Mouse (Mus musculus): Measurements from ENCODE around the gene Tmc7. TPM values are rescaled to one million over a fixed set of nuclear protein-coding genes. Genes with fewer than 3 reads are reported as not detected.

The Tmc7 gene
- polyA plus RNA-seq, 1 experiment from 2014 or later: 8.5 TPM

DNA sequence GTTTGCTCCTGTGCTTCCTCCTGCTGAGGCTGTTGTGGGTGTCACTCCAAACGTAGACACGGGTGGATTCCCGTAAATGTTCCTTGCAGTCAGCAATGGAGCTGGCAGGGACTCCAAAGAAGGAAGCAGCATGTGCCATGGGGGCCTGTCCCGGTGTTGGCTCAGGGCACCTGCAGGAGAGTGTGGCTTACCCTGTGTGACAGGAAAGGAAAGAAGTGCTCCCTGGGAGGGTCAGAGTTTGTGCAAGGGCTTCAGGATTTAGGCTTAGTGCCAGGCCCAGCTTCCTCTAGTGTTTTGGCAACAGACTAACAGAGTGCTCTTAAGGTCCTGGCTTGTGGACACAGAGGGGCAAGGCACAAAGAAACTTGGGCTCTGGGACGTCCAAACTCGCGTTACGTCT is 20.3 kb upstream of the Tmc7 start:
- no peak overlapping the region for H3K4me3 ChIP-seq
- H3K27me3 ChIP-seq: no peaks in the 10 kb centered on the region
- no peaks in the 10 kb centered on the region for H3K9me3 ChIP-seq (replicated peaks)
- H3K9ac ChIP-seq: no peak overlapping the region
- no peaks in the 10 kb centered on the region for H3K36me3 ChIP-seq
- 85% methylated on average over 8 of the region's 8 CpGs for WGBS
- no peak overlapping the region for H3K27ac ChIP-seq
- H3K4me2 ChIP-seq (replicated peaks): no peak overlapping the region
- H3K4me1 ChIP-seq: no peaks in the 10 kb centered on the region
- ATAC-seq (ENCODE audit: low FRiP score): no peak

DNA sequence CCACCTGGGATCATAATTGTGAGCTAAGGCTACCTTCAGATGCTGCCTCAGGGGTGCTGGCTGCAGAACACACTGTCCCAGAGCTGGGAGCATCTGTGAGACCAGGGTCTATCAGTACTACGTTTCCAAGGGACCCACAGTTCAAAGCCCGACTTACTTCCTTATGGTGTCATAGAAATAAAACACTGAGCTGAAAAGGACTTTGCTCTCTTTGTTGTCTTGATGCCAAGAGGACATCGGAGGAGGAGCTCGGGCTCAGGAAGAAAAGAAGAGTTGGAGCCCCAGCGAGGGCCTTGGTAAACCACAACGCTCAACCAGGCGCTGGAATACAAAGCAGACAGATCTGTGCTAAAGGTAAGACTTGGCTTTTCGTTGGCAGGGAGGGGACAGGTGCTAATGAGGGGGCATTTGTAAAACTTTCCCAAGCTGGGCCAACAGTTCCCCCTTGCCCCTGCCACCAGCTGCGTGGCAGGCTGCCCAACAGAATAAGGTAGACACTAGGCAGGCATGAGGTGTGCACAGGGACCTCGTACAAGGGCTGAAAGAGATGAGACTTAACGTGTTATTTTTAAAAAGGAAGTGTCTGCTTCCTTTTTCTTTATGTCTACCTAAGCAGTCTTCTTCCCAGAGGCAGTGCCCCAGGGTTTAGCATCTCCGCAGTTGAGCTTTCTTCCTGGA is 15.6 kb upstream of the Tmc7 start:
- no peaks in the 10 kb centered on the region for H3K9me3 ChIP-seq (replicated peaks)
- peaks cover 15% of the 10 kb centered on the region for H3K4me1 ChIP-seq
- 74% methylated on average over 12 of the region's 12 CpGs for WGBS
- H3K4me3 ChIP-seq: no peak overlapping the region
- H3K27ac ChIP-seq: no peak overlapping the region
- H3K36me3 ChIP-seq: no peaks in the 10 kb centered on the region
- no peak overlapping the region for H3K4me2 ChIP-seq (replicated peaks)
- no peak for ATAC-seq (ENCODE audit: low FRiP score)
- H3K9ac ChIP-seq: no peak overlapping the region
- peaks cover 29% of the 10 kb centered on the region for H3K27me3 ChIP-seq

DNA sequence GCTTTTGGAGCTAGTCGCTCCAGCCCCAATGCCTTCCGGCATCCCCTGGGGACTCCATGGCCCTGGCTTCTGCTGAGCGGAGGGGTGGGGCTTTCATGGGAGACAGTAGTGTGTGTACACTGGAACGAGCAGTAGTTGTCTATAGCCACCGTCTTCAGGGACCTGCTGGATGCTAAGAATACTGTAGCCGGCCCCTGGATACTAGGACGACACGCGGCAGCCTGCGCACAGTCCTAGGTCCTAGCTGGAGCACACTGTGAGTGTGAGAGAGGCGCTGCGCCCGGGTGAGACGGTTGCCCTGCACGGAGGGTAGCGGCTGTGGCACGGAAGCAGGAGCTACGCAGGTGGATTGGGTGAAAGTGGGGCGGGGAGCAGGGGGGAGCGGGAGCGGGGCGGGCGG is 12.7 kb upstream of the Tmc7 start, which contains the start of gene Tmc5:
Tmc5 (plus strand) TSS at position 97 of the 400 bp plus-strand sequence.
- Histone ChIP-seq H3K36me3 (no peaks in the 10 kb centered on the region), H3K9me3 (replicated peaks) (no peaks in the 10 kb centered on the region), H3K4me1 (peaks cover 44% of the 10 kb centered on the region), H3K4me2 (replicated peaks) (peak within 1 kb of the TSS; percentile 62), H3K4me3 (peak within 1 kb of the TSS; percentile 25), H3K9ac (peak within 1 kb of the TSS; percentile 46; the same call in 1 of the 2 replicates), H3K27ac (no peak within 1 kb of the TSS), H3K27me3 (peaks cover 29% of the 10 kb centered on the region)
- WGBS: 3% methylated on average over 23 of the region's 23 CpGs
- ATAC-seq (ENCODE audit: low FRiP score): no peak

DNA sequence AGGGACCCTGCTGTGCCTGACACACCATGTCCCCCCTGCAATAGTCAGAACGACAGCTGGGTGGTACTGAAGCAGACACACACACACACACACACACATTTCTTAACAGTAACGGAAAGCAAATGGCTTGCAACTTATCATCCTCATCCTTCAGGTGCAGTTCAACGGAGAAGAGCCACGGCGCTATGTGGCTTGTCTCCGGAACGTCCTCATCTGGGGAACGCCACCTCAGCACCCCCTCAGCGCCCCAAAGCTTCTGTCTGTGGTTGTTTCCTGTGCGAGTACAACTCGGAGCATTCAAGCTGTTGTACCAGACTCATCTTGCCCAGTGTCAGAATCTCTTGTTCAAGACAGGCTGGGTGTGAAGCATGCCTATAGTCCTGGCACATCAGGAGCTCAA is 11.7 kb upstream of the Tmc7 start:
- Histone ChIP-seq H3K36me3 (no peaks in the 10 kb centered on the region), H3K9me3 (replicated peaks) (no peaks in the 10 kb centered on the region), H3K27ac (no peak overlapping the region), H3K27me3 (peaks cover 29% of the 10 kb centered on the region), H3K4me3 (no peak overlapping the region), H3K4me2 (replicated peaks) (no peak overlapping the region), H3K9ac (no peak overlapping the region), H3K4me1 (peaks cover 48% of the 10 kb centered on the region)
- WGBS: 82% methylated on average over 11 of the region's 11 CpGs
- no peak for ATAC-seq (ENCODE audit: low FRiP score)

DNA sequence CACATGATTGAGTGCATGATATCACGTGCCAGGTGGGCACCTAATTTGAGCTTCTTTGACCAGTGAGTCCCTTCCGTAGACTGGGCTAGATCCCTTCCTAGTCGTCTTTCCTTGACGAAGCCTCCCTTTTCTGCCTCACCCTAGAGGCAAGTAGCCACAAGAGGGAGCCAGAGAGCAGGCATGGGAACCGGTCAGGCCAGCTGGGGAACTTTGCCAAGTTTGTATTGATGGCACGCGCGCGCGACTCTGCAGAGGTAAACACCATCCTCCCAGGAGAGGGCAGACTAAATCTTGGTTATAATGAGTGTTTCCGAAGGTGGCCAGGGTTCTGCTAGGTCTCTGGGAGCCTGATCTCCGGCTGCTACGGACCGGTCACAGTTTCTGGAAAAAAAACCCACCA is 10.7 kb upstream of the Tmc7 start:
- 2% methylated on average over 14 of the region's 14 CpGs for WGBS
- 0 out of 2 replicates have a peak, but pooled peaks have one; percentile 1 for ATAC-seq (ENCODE audit: low FRiP score)
- H3K9ac ChIP-seq: no peak overlapping the region
- H3K36me3 ChIP-seq: no peaks in the 10 kb centered on the region
- H3K4me3 ChIP-seq: no peak overlapping the region
- peak overlapping the region; percentile 85; the same call in 1 of the 2 replicates for H3K27ac ChIP-seq
- H3K9me3 ChIP-seq (replicated peaks): no peaks in the 10 kb centered on the region
- H3K4me1 ChIP-seq: peaks cover 48% of the 10 kb centered on the region
- H3K4me2 ChIP-seq (replicated peaks): peak overlapping the region; percentile 38
- H3K27me3 ChIP-seq: peaks cover 29% of the 10 kb centered on the region

DNA sequence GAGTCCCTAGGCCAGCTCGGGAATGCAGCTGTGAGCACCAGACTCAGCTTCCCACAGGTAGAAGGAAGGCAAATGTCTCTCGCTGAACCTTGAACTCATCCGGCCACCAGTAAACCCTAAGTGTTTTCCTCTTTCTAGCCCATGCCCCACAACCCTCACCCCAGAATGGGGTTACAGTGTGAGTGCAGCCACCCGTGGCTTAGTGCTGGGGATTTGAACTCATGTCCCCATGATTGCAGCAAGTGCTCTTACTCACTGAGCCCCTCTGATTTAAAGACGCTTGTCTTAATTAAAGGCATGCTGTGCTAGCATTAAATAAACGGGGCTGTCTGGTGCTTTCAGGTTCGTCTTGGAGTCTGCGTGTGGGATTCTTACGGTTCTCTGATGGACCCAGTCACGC is 10.1 kb upstream of the Tmc7 start:
- 32% methylated on average over 10 of the region's 10 CpGs for WGBS
- Histone ChIP-seq H3K4me2 (replicated peaks) (peak overlapping the region; percentile 38), H3K4me3 (no peak overlapping the region)

DNA sequence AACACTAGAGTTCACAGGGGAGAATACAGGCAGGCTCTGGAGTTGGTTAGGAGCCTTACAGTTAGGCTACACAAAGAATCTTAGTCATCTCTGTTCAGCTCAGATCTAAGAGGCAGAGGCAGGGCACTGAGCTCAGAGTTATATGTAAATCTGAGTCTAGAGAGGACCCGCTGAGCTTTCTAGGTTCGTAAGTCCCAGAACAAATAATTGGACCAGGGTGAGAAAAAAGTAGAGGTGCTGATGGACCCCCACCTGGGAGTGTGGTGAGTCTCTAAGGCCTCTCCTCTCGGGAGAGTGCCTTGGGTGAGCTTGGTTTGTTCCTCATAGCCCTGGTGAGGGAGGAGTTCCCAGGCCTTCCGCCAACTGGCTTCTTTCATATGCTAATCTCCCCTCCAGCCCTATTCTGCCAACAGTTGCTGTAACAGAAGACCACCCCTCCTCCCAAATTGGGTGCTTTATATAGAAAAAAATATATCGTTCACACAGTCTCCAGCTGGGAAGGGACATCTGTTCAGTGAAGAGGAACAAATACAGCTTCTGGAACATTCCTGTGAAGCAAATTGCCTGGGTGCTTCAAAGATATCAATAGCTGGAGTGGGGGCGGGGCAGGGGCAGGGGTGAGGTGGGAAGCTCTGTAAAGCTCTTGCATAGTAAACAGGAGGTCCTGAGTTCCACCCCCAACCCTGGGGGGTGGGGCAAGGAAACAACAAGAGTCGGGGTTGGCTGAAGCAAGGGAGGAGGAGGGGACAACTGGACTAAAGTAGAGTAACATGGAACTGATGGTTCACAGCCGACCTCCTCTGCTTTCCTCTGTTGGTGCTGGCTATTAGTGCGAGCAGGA is 9.3 kb upstream of the Tmc7 start:
- 5% methylated on average over 9 of the region's 9 CpGs for WGBS
- Histone ChIP-seq H3K9ac (no peak overlapping the region), H3K4me2 (replicated peaks) (peak overlapping the region; percentile 38), H3K9me3 (replicated peaks) (no peaks in the 10 kb centered on the region), H3K27me3 (peaks cover 25% of the 10 kb centered on the region), H3K36me3 (no peaks in the 10 kb centered on the region), H3K4me3 (no peak overlapping the region), H3K27ac (peak overlapping the region; percentile 85), H3K4me1 (peaks cover 48% of the 10 kb centered on the region)
- peak; percentile 89 for ATAC-seq (ENCODE audit: low FRiP score)

More for the DNA sequence above, 10.1 kb upstream of the Tmc7 start:
- peak; percentile 10 for ATAC-seq (ENCODE audit: low FRiP score)
- H3K27me3 ChIP-seq: peaks cover 29% of the 10 kb centered on the region
- H3K36me3 ChIP-seq: no peaks in the 10 kb centered on the region
- peaks cover 48% of the 10 kb centered on the region for H3K4me1 ChIP-seq
- peak overlapping the region; percentile 85 for H3K27ac ChIP-seq
- H3K9me3 ChIP-seq (replicated peaks): no peaks in the 10 kb centered on the region
- no peak overlapping the region for H3K9ac ChIP-seq

DNA sequence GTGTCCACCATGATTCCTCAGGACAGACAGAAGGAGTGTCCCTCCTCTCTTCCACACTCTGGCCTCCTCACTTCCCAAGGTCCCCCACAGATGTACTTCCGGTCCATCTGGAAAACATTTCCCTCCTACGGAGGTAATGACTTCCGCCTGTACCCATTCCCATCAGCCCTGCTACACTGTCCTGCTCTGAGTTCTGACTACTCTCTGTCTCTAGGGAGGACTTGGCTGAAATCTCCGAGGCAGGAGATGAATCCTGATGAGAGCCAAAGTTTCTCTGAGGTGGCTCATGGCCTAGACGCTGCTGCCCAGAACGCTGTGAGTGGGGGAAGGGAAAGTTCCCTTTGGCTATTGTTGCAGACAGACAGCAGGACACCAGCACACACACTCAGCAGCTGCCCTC is 7.6 kb upstream of the Tmc7 start:
- no peak overlapping the region for H3K9ac ChIP-seq
- WGBS: 33% methylated on average over 6 of the region's 6 CpGs

DNA sequence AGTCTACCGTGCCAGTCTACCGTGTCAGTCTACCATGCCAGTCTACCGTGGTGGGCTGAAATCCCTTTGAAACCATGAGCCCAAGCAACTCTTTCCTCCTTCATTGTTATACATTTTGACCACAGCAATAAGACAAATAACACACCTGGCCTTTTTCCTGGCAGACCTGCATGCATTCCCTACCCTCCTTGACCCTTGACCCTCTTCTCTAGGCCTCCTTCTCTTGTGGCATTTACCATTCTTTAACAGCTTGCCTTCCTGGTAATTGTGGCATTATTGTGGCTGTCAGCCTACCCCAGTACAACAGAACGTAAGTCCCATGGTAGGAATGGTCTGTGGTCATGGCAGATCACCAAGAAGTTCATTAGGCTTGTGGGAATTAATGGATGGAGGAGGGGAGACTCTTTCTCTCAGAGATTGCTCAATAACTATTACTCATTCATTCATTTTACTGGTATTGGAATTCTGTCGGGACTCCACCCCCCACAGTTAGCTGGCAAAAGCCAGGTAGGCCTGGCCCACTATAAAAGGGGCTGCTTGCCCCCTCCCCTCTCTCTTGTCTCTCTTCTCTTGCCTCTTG is 6.3 kb upstream of the Tmc7 start:
- 89% methylated on average over 5 of the region's 5 CpGs for WGBS
- no peak for ATAC-seq (ENCODE audit: low FRiP score)
- H3K4me3 ChIP-seq: no peak overlapping the region
- no peak overlapping the region for H3K4me2 ChIP-seq (replicated peaks)
- H3K36me3 ChIP-seq: no peaks in the 10 kb centered on the region
- H3K4me1 ChIP-seq: peaks cover 38% of the 10 kb centered on the region
- no peak overlapping the region for H3K27ac ChIP-seq
- no peak overlapping the region for H3K9ac ChIP-seq
- H3K27me3 ChIP-seq: no peaks in the 10 kb centered on the region
- no peaks in the 10 kb centered on the region for H3K9me3 ChIP-seq (replicated peaks)

More for the DNA sequence above, 7.6 kb upstream of the Tmc7 start:
- no peak for ATAC-seq (ENCODE audit: low FRiP score)
- Histone ChIP-seq H3K4me1 (peaks cover 42% of the 10 kb centered on the region), H3K9me3 (replicated peaks) (no peaks in the 10 kb centered on the region), H3K4me2 (replicated peaks) (no peak overlapping the region), H3K4me3 (no peak overlapping the region), H3K27ac (no peak overlapping the region), H3K36me3 (no peaks in the 10 kb centered on the region), H3K27me3 (peaks cover 11% of the 10 kb centered on the region)

DNA sequence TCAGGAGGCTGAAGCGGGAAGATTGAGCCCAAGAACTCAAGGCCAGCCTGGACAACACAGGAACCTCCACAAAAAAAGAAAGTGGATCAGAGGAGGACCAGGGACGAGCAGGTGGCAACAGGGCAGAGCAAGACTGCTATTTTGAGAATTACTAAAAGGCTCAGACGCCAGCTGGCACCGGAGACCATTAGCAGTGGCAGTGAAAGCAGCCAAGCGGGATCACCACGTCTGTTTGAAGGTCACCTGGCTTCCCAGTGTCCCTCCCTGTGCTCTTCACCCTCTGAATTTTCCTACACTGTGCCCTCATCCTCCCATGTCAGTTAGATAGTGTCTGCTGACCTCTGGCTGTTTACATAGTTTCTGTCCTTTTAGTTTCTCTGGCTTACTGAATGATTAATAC is 1.3 kb upstream of the Tmc7 start:
- Histone ChIP-seq H3K4me2 (replicated peaks) (no peak overlapping the region), H3K4me3 (no peak overlapping the region), H3K9me3 (replicated peaks) (peaks cover 5% of the 10 kb centered on the region; the same call in 1 of the 2 replicates), H3K4me1 (peaks cover 18% of the 10 kb centered on the region), H3K27ac (no peak overlapping the region), H3K36me3 (no peaks in the 10 kb centered on the region), H3K27me3 (no peaks in the 10 kb centered on the region), H3K9ac (no peak overlapping the region)
- no peak for ATAC-seq (ENCODE audit: low FRiP score)
- 71% methylated on average over 6 of the region's 6 CpGs for WGBS

DNA sequence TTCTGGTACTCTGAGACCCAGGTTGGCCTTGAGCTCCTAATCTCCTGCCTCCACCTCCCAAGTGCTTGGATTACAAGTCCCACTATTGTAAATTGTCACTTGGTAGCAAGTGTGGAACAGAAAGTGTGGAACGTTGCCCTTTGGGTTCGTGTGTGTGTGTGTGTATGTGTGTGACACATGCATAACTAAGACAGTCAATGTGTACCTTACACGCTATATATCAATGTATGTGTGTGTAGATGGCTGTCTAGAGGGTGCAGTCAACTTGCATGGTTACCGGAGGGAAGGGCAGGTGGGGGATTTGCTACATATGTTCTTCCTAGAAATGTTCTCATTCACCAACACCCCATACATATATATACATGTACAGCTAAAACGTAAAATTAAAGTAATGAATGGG is 390 bp upstream of the Tmc7 start:
- ATAC-seq (ENCODE audit: low FRiP score): peak; percentile 33; the same call in 1 of the 2 replicates
- Histone ChIP-seq H3K4me2 (replicated peaks) (peak overlapping the region; percentile 78), H3K4me3 (peak overlapping the region; percentile 67), H3K36me3 (peaks cover 7% of the 10 kb centered on the region; the same call in 1 of the 2 replicates), H3K9me3 (replicated peaks) (peaks cover 15% of the 10 kb centered on the region; the same call in 1 of the 2 replicates), H3K27ac (no peak overlapping the region), H3K9ac (peak overlapping the region; percentile 78; the same call in 1 of the 2 replicates), H3K27me3 (no peaks in the 10 kb centered on the region), H3K4me1 (peaks cover 18% of the 10 kb centered on the region)
- 75% methylated on average over 5 of the region's 5 CpGs for WGBS

DNA sequence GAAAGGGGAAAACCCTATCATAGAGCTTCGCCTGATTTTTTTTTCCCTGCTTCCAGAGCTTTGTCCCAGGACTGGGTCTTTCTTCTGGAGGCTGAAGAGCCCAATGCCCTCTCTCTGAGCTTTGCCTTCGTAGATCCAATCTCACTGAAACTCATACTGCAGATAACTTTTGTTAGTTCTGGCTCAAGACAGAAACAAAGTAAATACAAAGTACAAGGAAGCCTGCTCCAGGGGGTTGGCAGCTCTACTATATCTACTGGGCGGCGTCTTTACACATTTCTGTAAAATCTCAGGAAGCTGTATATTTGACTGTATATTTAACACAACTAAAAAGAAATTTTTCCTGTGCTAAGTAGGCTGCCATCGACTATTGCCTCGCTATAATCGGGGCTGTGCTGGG is 715 bp downstream of the Tmc7 start:
- H3K4me2 ChIP-seq (replicated peaks): peak overlapping the region; percentile 78
- H3K27ac ChIP-seq: no peak overlapping the region

More for the DNA sequence above, 715 bp downstream of the Tmc7 start:
- ATAC-seq (ENCODE audit: low FRiP score): no peak
- peak overlapping the region; percentile 67 for H3K4me3 ChIP-seq
- H3K9ac ChIP-seq: peak overlapping the region; percentile 78; the same call in 1 of the 2 replicates
- H3K27me3 ChIP-seq: no peaks in the 10 kb centered on the region
- H3K36me3 ChIP-seq: peaks cover 16% of the 10 kb centered on the region; the same call in 1 of the 2 replicates
- WGBS: 17% methylated on average over 7 of the region's 7 CpGs
- peaks cover 15% of the 10 kb centered on the region; the same call in 1 of the 2 replicates for H3K9me3 ChIP-seq (replicated peaks)
- H3K4me1 ChIP-seq: peaks cover 18% of the 10 kb centered on the region
